Mouse (Mus musculus): ENCODE measurements around the gene Acot8.

Gene Acot8

GRCm38 (mm10) chr2:164758692-164759091 is 46.0 kb downstream of the Acot8 start:
- no peak for DNase-seq (ENCODE audit: extremely low read depth, low read depth)

GRCm38 (mm10) chr2:164757841-164758240 is 46.8 kb downstream of the Acot8 start:
- no peak for DNase-seq (ENCODE audit: extremely low read depth, low read depth)

GRCm38 (mm10) chr2:164754800-164755199 is 49.9 kb downstream of the Acot8 start:
- DNase-seq (ENCODE audit: extremely low read depth, low read depth): no peak

- no peak for DNase-seq (ENCODE audit: extremely low read depth, low read depth)
These were observed 50.6 kb downstream of the Acot8 start for GRCm38 (mm10) chr2:164754105-164754504.

- no peak for DNase-seq (ENCODE audit: extremely low read depth, low read depth)
These were observed 52.2 kb downstream of the Acot8 start for GRCm38 (mm10) chr2:164752454-164752853.

GRCm38 (mm10) chr2:164748991-164749390 is 55.7 kb downstream of the Acot8 start:
- no peak for DNase-seq (ENCODE audit: extremely low read depth, low read depth)

- no peak for DNase-seq (ENCODE audit: extremely low read depth, low read depth)
These were observed 56.5 kb downstream of the Acot8 start for GRCm38 (mm10) chr2:164748191-164748590.

- no peak for DNase-seq (ENCODE audit: extremely low read depth, low read depth)
These were observed 58.0 kb downstream of the Acot8 start for GRCm38 (mm10) chr2:164746693-164747092.

- DNase-seq (ENCODE audit: extremely low read depth, low read depth): peak; percentile 56
These were observed 58.7 kb downstream of the Acot8 start, which contains the start of the genes Wfdc3 and Dnttip1 for GRCm38 (mm10) chr2:164745843-164746479. Wfdc3 (minus strand) TSS chr2:164745931. Dnttip1 (plus strand) TSS chr2:164745983.

GRCm38 (mm10) chr2:164744987-164745386 is 59.7 kb downstream of the Acot8 start:
- peak; percentile 19 for DNase-seq (ENCODE audit: extremely low read depth, low read depth)
